Mouse (Mus musculus) urinary bladder, postnatal 25 days (tissue): ENCODE results near the gene Syt12.
"Not testable (repeated sequence)": the region's sequence is repeated elsewhere in the genome, so short reads cannot be mapped to it uniquely, and the experiment has no call there.

Experiments
- DNase-seq: peaks from one replicate; pipeline ENCODE4 v3.0.0; 2022; ENCODE audit warnings: low spot score

Gene Syt12

DNA sequence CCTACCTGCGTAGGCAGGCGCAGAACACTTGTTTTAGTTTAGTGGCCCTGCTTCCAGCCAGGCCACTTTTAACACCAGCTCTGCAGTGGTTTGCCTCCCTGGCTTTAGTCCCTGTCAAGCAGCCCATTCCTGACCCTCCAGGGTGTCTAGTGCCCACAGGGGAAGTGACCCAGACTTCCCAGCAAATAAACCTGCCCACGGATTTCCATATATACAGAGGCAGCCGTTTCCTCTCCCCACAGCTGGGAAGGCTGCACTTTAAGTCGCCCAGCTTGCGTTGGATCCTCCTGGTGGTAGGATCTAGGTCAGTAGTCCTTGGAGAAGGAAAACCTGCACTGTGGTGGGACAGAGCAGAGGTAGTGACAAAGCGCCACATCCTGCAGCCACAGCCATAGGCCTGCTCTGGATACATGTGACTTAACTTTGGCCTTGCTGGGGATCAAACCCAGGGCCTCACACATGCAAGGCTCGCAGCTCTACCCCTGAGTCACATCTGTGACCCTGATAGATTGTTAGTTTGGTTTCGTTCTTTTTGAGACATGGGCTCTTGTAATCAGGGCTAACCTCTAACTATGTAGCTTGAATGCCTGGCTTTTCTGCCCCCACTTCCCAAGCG lies 13.9 kb upstream of the Syt12 start:
- DNase-seq, result no peak

DNA sequence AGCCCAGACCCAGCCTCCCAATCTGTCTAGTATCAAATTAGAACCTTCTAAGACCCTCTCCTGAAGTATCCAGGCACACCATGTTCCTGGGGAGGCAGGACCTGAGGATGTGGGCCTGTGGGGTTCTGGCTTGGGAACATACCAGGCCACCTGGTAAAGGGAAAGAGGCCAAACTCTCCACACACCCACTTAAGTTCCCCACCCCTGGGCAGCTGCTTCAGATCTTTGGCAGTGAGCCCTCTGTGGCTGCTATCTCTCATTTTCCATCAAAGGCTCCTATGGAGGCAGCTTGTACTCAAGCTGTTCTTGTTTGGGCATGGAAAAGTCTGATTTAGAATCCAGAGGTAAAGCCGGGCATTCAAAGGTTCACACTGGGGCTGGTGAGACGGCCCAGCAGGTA lies 10.6 kb upstream of the Syt12 start:
- DNase-seq, result no peak

- DNase-seq, result no peak
Observed at GRCm38 (mm10) chr19:4485006-4485405, 7.8 kb upstream of the Syt12 start.

- DNase-seq, result no peak
Observed at GRCm38 (mm10) chr19:4482111-4482859, 5.0 kb upstream of the Syt12 start.

DNA sequence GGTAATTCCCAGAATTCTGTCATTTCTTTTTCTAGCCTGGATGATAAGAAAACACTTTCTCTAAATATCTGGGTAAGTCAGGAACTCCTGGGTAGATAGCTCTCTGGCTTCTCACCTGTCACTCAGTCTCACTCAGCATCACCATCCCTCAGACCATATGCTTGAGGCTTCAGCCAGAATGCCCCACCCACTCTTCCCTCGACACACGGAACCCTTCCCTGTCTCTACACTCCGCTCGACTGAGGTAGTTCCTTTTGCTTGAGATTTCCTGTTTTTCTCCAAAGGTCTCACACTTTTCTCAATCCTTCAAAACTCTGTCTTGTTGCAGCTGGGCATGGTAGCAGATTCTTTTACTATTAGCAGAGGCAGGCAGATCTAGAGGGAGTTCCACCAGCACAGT lies 4.1 kb upstream of the Syt12 start:
- no peak for DNase-seq

DNA sequence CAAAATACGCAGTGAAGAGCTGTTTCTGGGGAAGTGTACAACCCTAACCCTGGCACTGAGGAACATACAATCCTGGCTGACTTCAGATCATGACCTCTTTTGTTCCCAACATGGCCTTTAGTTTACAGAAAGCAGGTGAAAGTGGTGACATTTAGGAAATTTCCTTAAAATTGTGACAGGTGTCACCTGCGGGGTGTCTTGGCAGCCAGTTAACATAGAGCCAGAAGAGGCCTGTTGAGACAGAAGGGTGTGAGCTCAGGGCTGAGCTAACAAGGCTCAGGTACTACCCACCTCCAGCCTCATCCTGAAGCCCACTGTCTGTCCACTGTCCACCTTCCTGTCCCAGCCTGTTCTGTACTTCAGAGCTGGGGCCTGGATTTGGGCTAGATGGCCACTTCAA lies 2.8 kb upstream of the Syt12 start:
- DNase-seq, result no peak

DNA sequence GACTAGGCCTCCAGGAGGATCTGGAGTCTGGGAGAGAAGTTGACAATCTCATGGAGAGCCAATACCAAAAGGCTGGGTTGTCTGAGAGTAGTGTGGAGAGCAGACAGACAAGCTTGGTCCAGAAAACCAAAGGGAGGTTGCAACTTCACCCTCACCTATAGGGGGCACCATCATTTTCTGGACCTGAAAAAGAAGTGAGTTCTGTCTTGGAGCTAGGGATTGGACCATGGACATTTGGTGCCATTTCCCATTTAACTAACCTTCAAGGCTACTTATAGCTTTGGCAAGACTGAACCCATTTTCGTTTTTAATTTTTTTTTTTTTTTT lies 906 bp upstream of the Syt12 start:
- DNase-seq, result no peak

DNA sequence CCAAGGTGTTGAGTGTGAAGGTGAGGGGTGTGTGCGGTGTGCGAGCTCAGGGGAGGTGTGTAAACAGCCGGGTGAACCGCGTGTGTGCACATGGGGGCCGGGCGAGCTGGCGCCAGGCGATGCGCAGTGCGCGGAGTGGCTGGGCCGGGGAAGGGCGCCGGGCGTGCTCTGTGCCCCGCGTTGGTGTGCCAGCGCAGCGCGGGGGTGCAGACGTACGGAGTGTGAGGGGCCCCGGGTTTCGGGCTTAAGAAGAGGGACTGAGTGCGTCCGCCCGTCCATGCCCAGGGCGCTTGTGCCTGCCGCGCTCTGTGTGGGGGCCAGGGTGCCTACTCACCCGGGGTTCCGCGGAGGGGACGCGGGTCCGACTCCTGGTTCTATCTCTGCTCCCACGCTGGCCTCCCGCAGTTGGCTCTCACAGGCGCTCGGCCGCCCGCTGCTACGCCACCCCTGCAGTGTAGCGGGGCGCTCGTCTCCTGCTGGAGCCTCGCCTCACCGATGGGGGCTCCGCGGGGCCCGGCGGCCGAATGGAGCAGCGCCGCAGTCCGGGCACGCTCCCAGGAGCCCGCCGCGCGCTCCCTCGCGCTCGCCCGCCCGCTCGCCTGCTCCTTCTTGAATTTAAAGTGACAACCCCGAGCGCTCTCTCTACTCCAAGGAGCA lies 518 bp downstream of the Syt12 start:
- peak; percentile 30 for DNase-seq

- DNase-seq, result no peak
Observed at GRCm38 (mm10) chr19:4475224-4475925, 1.9 kb downstream of the Syt12 start.

GRCm38 (mm10) chr19:4474739-4475138 lies 2.5 kb downstream of the Syt12 start:
- no peak for DNase-seq

DNA sequence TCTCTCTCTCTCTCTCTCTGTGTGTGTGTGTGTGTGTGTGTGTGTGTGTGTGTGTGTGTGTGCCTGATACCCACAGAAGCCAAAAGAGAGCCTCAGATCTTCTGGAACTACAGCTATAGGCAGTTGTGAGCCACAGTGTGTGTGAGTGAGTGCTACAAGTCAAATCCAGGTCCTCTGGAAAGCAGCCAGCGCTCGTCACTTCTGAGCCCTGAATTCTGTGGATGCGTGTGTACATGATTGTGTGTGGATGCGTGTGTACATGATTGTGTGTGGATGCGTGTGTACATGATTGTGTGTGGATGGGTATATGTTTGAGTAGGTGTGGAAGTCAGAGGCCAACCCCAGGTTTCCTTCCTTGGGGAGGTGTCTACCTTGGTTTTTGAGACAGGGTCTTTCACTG lies 3.7 kb downstream of the Syt12 start:
- DNase-seq, result no peak

GRCm38 (mm10) chr19:4468363-4468762 lies 8.9 kb downstream of the Syt12 start:
- DNase-seq, result no peak

GRCm38 (mm10) chr19:4464666-4465065 lies 12.6 kb downstream of the Syt12 start:
- no peak for DNase-seq

GRCm38 (mm10) chr19:4461981-4462380 lies 15.3 kb downstream of the Syt12 start:
- no peak for DNase-seq

- DNase-seq, result peak; percentile 55
Observed at GRCm38 (mm10) chr19:4456227-4456626, 21.0 kb downstream of the Syt12 start.

- DNase-seq, result no peak
Observed at GRCm38 (mm10) chr19:4455071-4455800, 22.0 kb downstream of the Syt12 start.

GRCm38 (mm10) chr19:4454040-4454439 lies 23.2 kb downstream of the Syt12 start:
- DNase-seq, result not testable (repeated sequence)

GRCm38 (mm10) chr19:4452525-4452924 lies 24.7 kb downstream of the Syt12 start:
- no peak for DNase-seq

- DNase-seq, result no peak
Observed at GRCm38 (mm10) chr19:4451965-4452364, 25.3 kb downstream of the Syt12 start.

DNA sequence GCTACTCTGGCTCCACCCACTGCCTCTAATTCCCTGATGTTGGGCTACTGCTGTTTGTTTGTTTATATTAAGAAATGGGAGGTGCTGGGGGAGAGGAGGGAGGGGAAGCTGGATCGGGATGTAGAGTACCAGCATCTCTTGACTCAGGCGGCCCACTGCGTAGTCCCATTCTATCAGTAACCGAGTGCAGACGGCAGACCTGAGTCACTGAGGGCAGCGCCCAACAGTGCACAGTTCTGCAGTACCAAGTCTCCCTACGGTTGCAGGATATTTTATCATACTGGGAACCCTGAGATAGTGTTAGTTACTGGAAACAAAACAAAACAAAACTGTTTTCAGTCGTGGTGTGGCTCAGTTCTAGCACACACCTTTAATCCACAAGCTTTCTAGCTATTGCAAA lies 26.1 kb downstream of the Syt12 start:
- no peak for DNase-seq

DNA sequence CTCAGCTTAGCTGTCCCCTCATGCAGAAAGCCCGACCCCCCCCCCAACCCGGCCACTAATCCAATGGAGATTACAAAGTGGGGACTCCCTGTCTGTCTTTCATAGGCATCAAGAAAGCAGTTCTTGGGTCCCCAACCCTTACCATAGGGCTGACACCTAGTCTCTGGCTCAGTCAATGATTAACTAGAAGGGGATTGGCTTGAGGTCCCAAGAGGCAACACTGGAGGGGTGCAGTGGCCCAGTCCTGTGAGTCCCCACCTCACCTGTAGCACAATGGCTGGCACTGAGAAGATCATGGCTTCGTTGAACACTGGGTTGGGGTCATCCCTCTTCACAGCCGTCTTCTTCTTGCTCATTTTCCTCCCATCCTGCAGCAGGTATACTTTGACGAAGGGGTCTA lies 26.6 kb downstream of the Syt12 start:
- no peak for DNase-seq

DNA sequence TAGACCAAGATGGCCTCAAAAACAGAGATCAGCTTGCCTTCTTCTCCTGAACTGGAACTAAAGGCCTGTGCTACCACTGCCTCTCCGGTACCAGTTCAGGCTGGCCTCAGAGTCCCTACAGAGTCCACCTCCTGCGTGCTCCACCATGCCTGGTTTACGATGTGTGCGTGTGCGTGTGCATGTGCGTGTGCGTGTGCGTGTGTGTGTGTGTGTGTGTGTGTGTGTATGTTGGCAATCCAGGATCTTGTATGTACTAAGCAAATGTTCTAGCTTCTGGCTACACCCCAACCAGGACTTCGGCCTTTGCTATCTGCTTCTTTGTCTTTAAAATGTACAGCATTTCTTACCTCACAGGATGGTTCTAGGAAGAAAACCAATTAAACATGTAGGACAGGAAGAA lies 28.0 kb downstream of the Syt12 start:
- DNase-seq, result no peak
